Mouse (Mus musculus) spleen, adult 2 months (tissue): ENCODE results near the gene Rdh8.

Experiments
- CTCF ChIP-seq: fragments of 200-500 bp; IDR thresholded peaks from 2 replicates; pipeline ENCODE4 v1.5.1; 2011; ENCODE audit warnings: mild to moderate bottlenecking, inconsistent platforms; ENCODE audit not compliant: insufficient read depth, insufficient read length, insufficient replicate concordance; ENCODE audit errors: extremely low read depth
- POLR2A ChIP-seq: fragments of 200-500 bp; IDR thresholded peaks from 2 replicates; pipeline ENCODE4 v1.6.1; 2011; ENCODE audit warnings: low read depth, low read length, inconsistent platforms

GRCm38 (mm10) chr9:20861821-20862220 lies 43.5 kb downstream of the Rdh8 start:
- TF ChIP-seq POLR2A (no peak), CTCF (peak; percentile 24; the same call in 1 of the 2 replicates)
